In the genomic region with DNA sequence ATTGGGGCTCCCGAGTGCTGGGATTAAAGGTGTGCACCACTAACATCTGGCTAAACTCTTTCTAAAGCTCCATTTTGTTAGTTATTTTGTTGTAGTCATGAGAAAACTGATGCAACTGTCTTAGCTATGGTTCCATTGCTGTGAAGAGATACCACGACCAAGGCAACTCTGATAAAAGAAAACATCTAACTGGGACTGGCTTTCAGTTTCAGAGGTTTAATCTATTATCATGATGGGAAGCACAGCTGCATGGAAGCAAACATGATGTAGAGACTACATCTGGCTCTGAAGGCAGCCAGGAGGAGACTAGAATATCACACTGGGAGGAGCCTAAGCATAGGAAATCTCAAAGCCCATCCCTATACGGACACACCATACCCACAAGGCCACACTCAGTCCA, we compare ENCODE assay signal across 24 mouse cellular contexts. TPM values are rescaled to one million over a fixed set of nuclear protein-coding genes. Genes with fewer than 3 reads are reported as not detected.
"Had no signal": no experiment of that assay in that cellular context is flagged by ENCODE, and none has a peak within 500 bp of the region (broad histone marks: within the 10 kb centered on the region; RNA-seq: fewer than 3 reads in every experiment).

No protein-coding gene starts in this region.

- H3K4me3 ChIP-seq: neural tube, embryonic 12.5 days; neural tube, embryonic 13.5 days; neural tube, embryonic 15.5 days; stomach, embryonic 15.5 days had no signal

- DNase-seq: retina, postnatal 1 day; right cerebral cortex, adult 18-20 months; right cerebral cortex, postnatal 14 days; right cerebral cortex, postnatal 25 days; right cerebral cortex, postnatal 4 days; spleen, adult 18-20 months; thymus, adult 18-20 months; thymus, adult 2 months; thymus, postnatal 14 days; thymus, postnatal 25 days; thymus, postnatal 36 days; thymus, postnatal 4 days had no signal

- H3K9ac ChIP-seq: neural tube, embryonic 12.5 days; neural tube, embryonic 13.5 days; neural tube, embryonic 15.5 days; stomach, embryonic 15.5 days had no signal

- H3K9me3 ChIP-seq: neural tube, embryonic 13.5 days; stomach, embryonic 15.5 days had no signal

- H3K4me2 ChIP-seq: neural tube, embryonic 12.5 days; neural tube, embryonic 13.5 days; neural tube, embryonic 15.5 days; stomach, embryonic 15.5 days had no signal

- H3K27me3 ChIP-seq: neural tube, embryonic 12.5 days; neural tube, embryonic 13.5 days; neural tube, embryonic 15.5 days; stomach, embryonic 15.5 days had no signal

- H3K4me1 ChIP-seq: neural tube, embryonic 12.5 days; neural tube, embryonic 13.5 days; neural tube, embryonic 15.5 days; stomach, embryonic 15.5 days had no signal

- H3K27ac ChIP-seq: neural tube, embryonic 12.5 days; neural tube, embryonic 13.5 days; neural tube, embryonic 15.5 days; stomach, embryonic 15.5 days; stomach, postnatal 0 days had no signal

- H3K36me3 ChIP-seq: neural tube, embryonic 12.5 days; neural tube, embryonic 13.5 days; neural tube, embryonic 15.5 days; stomach, embryonic 15.5 days had no signal

RNA-seq across cellular contexts. Expression of a gene that starts 48.7 kb away (rescaled TPM):
- total RNA-seq: neutrophil, adult 5-6 weeks had no signal
- polyA plus RNA-seq: small intestine, adult 2 months; spleen, adult 2 months; stomach, embryonic 14.5 days; stomach, embryonic 15.5 days; stomach, embryonic 16.5 days; testis, adult 2 months; thymus, postnatal 0 days had no signal
